Mouse (Mus musculus): ENCODE data around the gene Rps5.

- TF ChIP-seq POLR2A (IDR thresholded peaks at IDR 0.05; ENCODE audit: low read depth, low read length) (no peak), CTCF (IDR thresholded peaks at IDR 0.05; ENCODE audit: extremely low read depth, insufficient read depth, insufficient read length, insufficient replicate concordance) (no peak)
Observed at GRCm38 (mm10) chr7:12927693-12928589, 5.9 kb downstream of the Rps5 start.
